Mouse (Mus musculus) kidney, postnatal 0 days (tissue): ENCODE measurements around the gene Mast3. TPM values are rescaled to one million over a fixed set of nuclear protein-coding genes. Genes with fewer than 3 reads are reported as not detected.

Source experiments
- ATAC-seq: fragments of 200-750 bp; cut with Nextera tagmentation; replicated peaks from 2 replicates; pipeline ENCODE4 v1.8.0; 2017; ENCODE audit warnings: low read depth, moderate number of reproducible peaks, moderate TSS enrichment, moderate library complexity; ENCODE audit not compliant: low FRiP score
- DNase-seq: peaks from one replicate; pipeline ENCODE4 v3.0.0-alpha.2; 2016; ENCODE audit warnings: low spot score
- H3K27ac ChIP-seq: fragments of 300-500 bp; sonication (generic); 2 replicates; pipeline ENCODE4 v1.5.1; 2014; ENCODE audit warnings: mild to moderate bottlenecking
- H3K27me3 ChIP-seq: fragments of 300-500 bp; sonication (generic); 2 replicates; pipeline ENCODE4 v1.6.1; 2014; ENCODE audit warnings: low read length, mixed read lengths; ENCODE audit not compliant: insufficient read depth
- H3K36me3 ChIP-seq: fragments of 300-500 bp; sonication (generic); 2 replicates; pipeline ENCODE4 v1.6.1; 2014; ENCODE audit warnings: low read length, mixed read lengths; ENCODE audit not compliant: insufficient read depth
- H3K4me1 ChIP-seq: fragments of 300-500 bp; sonication (generic); replicated peaks from 2 replicates; pipeline ENCODE4 v1.6.1; 2014; ENCODE audit warnings: antibody characterized with exemption, low read length, mixed read lengths; ENCODE audit not compliant: insufficient read depth
- H3K4me2 ChIP-seq: fragments of 300-500 bp; sonication (generic); 2 replicates; pipeline ENCODE4 v1.6.1; 2014; ENCODE audit warnings: mild to moderate bottlenecking, low read length, moderate library complexity, mixed read lengths
- H3K4me3 ChIP-seq: fragments of 300-500 bp; sonication (generic); replicated peaks from 2 replicates; pipeline ENCODE4 v1.5.1; 2014; ENCODE audit warnings: low read depth, low read length
- H3K9ac ChIP-seq: fragments of 300-500 bp; sonication (generic); 2 replicates; pipeline ENCODE4 v1.6.1; 2014; ENCODE audit warnings: low read depth, low read length
- H3K9me3 ChIP-seq: fragments of 300-500 bp; sonication (generic); replicated peaks from 2 replicates; pipeline ENCODE4 v1.6.1; 2016; ENCODE audit warnings: low read length, inconsistent platforms, mixed read lengths
- CTCF ChIP-seq: IDR thresholded peaks from 2 replicates; pipeline ENCODE4 v1.5.1; 2016; ENCODE audit warnings: antibody characterized with exemption, low read depth, mild to moderate bottlenecking, moderate library complexity
- WGBS: fragments of 180-500 bp; shearing (Covaris S2); extraction: QIAGEN DNeasy Blood & Tissue Kit; methylation state at CpG from one replicate; pipeline ENCODE4 v1.1.7; 2014; 5-methylcytosine and 5-hydroxymethylcytosine counted together
- polyA plus RNA-seq: library from polyadenylated mRNA; unstranded; fragments of >200 nt; fragmentation: Nextera tagmentation; extraction: Ambion mirVana; gene quantifications from 2 replicates; pipeline ENCODE4 v1.2.1, GENCODE M21; 2015

Gene Mast3
- polyA plus RNA-seq, 1 experiment from 2014 or later, result 10.2 TPM

- Histone ChIP-seq H3K27me3 (no peaks in the 10 kb centered on the region), H3K4me3 (no peak overlapping the region), H3K36me3 (0 out of 2 replicates have a peak, but pooled peaks cover 5% of the 10 kb centered on the region), H3K9me3 (no peaks in the 10 kb centered on the region), H3K4me1 (peaks cover 14% of the 10 kb centered on the region), H3K4me2 (no peak overlapping the region), H3K27ac (no peak overlapping the region), H3K9ac (no peak overlapping the region)
- ATAC-seq (no peak), DNase-seq (no peak)
- no peak for TF ChIP-seq CTCF
- 84% methylated on average over 11 of the region's 12 CpGs for WGBS
Observed at GRCm38 (mm10) chr8:70836666-70837065, 31.8 kb upstream of the Mast3 start.

- no peaks in the 10 kb centered on the region for H3K9me3 ChIP-seq
- ATAC-seq (no peak), DNase-seq (no peak)
- no peak overlapping the region for H3K4me2 ChIP-seq
- H3K4me3 ChIP-seq, result no peak overlapping the region
- no peak for TF ChIP-seq CTCF
- WGBS, result 96% methylated on average over 3 of the region's 3 CpGs
- H3K36me3 ChIP-seq, result 0 out of 2 replicates have a peak, but pooled peaks cover 5% of the 10 kb centered on the region
- no peak overlapping the region for H3K27ac ChIP-seq
- no peaks in the 10 kb centered on the region for H3K27me3 ChIP-seq
- H3K4me1 ChIP-seq, result peaks cover 14% of the 10 kb centered on the region
- H3K9ac ChIP-seq, result no peak overlapping the region
Observed at GRCm38 (mm10) chr8:70834071-70834470, 29.2 kb upstream of the Mast3 start.

GRCm38 (mm10) chr8:70833520-70833919 is 28.7 kb upstream of the Mast3 start:
- Histone ChIP-seq H3K9me3 (no peaks in the 10 kb centered on the region), H3K4me2 (no peak overlapping the region), H3K27me3 (no peaks in the 10 kb centered on the region), H3K9ac (no peak overlapping the region), H3K27ac (no peak overlapping the region), H3K4me3 (no peak overlapping the region), H3K36me3 (0 out of 2 replicates have a peak, but pooled peaks cover 5% of the 10 kb centered on the region), H3K4me1 (peaks cover 11% of the 10 kb centered on the region)
- no peak for DNase-seq
- WGBS, result 39% methylated on average over 15 of the region's 15 CpGs
- TF ChIP-seq CTCF, result no peak
- no peak for ATAC-seq

GRCm38 (mm10) chr8:70833018-70833482 is 28.2 kb upstream of the Mast3 start:
- Histone ChIP-seq H3K27ac (no peak overlapping the region), H3K27me3 (no peaks in the 10 kb centered on the region), H3K9ac (no peak overlapping the region), H3K4me2 (no peak overlapping the region), H3K4me3 (no peak overlapping the region), H3K9me3 (no peaks in the 10 kb centered on the region), H3K4me1 (peaks cover 9% of the 10 kb centered on the region; the same call in 1 of the 2 replicates), H3K36me3 (0 out of 2 replicates have a peak, but pooled peaks cover 5% of the 10 kb centered on the region)
- TF ChIP-seq CTCF, result no peak
- DNase-seq (no peak), ATAC-seq (no peak; the same call in 1 of the 2 replicates)
- WGBS, result 31% methylated on average over 9 of the region's 9 CpGs

- no peak overlapping the region for H3K27ac ChIP-seq
Observed at GRCm38 (mm10) chr8:70832371-70832770, 27.5 kb upstream of the Mast3 start.

GRCm38 (mm10) chr8:70831517-70831916 is 26.7 kb upstream of the Mast3 start:
- H3K9me3 ChIP-seq, result no peaks in the 10 kb centered on the region
- ATAC-seq (no peak), DNase-seq (no peak)
- no peak overlapping the region for H3K27ac ChIP-seq
- H3K36me3 ChIP-seq, result 0 out of 2 replicates have a peak, but pooled peaks cover 5% of the 10 kb centered on the region
- H3K4me2 ChIP-seq, result no peak overlapping the region
- no peak overlapping the region for H3K4me3 ChIP-seq
- no peaks in the 10 kb centered on the region for H3K27me3 ChIP-seq
- 0 out of 2 replicates have a peak overlapping the region, but pooled peaks have one; percentile 23 for H3K9ac ChIP-seq
- no peak for TF ChIP-seq CTCF
- 87% methylated on average over 8 of the region's 8 CpGs for WGBS
- H3K4me1 ChIP-seq, result peaks cover 9% of the 10 kb centered on the region; the same call in 1 of the 2 replicates

More at GRCm38 (mm10) chr8:70832371-70832770, 27.5 kb upstream of the Mast3 start:
- Histone ChIP-seq H3K9ac (no peak overlapping the region), H3K4me3 (no peak overlapping the region), H3K27me3 (no peaks in the 10 kb centered on the region), H3K36me3 (0 out of 2 replicates have a peak, but pooled peaks cover 5% of the 10 kb centered on the region), H3K4me1 (peaks cover 9% of the 10 kb centered on the region; the same call in 1 of the 2 replicates), H3K4me2 (no peak overlapping the region), H3K9me3 (no peaks in the 10 kb centered on the region)
- ATAC-seq, result no peak
- WGBS, result 64% methylated on average over 11 of the region's 11 CpGs
- TF ChIP-seq CTCF, result no peak
- no peak for DNase-seq
